Comparison of ENCODE assay signal across 8 mouse cellular contexts in the genomic region with DNA sequence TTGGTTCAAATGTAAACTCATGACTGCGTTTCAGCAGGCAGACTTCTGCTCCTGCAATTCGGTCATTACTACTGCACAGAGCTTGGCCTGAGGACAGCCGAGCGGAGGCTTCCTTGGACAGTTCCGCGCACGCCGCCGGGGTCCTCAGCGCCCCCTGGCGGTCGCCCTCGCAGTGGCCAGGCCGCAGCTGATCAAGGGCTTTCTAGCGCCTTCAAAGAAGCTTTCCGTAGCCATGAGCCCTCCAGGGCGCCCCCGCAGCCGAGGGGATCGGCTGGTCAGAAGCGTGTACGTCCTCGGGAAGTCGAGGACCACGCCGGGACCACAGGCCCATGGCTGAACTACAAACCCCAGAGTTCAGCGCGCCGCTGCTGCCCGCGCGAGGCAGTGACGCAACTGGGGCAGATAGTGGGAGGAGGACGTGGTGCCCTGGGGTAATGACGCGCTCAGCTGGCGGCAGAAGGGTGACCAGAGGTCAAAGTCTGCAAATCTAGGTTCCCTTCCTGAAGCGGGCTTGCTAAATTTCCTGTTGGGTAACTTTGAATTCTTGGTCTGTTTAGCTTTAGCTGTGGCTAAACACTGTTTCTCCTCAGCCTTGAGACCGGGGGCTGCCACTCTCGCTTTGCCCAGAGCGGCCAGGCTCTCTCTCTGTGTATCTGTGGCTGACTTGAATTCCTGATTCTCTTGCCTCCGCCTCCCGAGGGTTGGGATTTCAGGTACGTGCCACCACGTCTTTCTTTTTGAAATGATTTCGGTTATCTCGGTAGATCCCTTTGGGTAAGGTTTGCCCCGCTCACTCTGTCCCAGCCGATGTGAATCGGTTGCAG. TPM values are rescaled to one million over a fixed set of nuclear protein-coding genes. Genes with fewer than 3 reads are reported as not detected.
DNase-seq lines count a peak whose midpoint lies in the region; ATAC-seq lines count a peak whose summit lies in the region.

No protein-coding gene starts in this region.

- peak; percentile 97 for ATAC-seq in hindbrain, embryonic 15.5 days (ENCODE audit: low FRiP score, low read depth)

- peak; percentile 73 for DNase-seq in WW6 (ENCODE audit: low read depth, low spot score)
- DNase-seq in cerebellum, postnatal 36 days: peak; percentile 94 to 96
- peak; percentile 96 to 97 for DNase-seq in frontal cortex, postnatal 36 days (ENCODE audit: low spot score in 2 of 2)
- DNase-seq in left cerebral cortex, adult 11 months (ENCODE audit: low spot score): peak; percentile 94
- DNase-seq in lung, postnatal 36 days: peak; percentile 97
- DNase-seq in retina, embryonic 14.5 days (ENCODE audit: low spot score): peak; percentile 94
- DNase-seq in thymus, postnatal 36 days: peak; percentile 91 to 92

- peak overlapping the region; percentile 96 for H3K27ac ChIP-seq in hindbrain, embryonic 15.5 days (replicated peaks)

- WGBS in hindbrain, embryonic 15.5 days: 2% methylated on average over 50 of the region's 50 CpGs

- peak overlapping the region; percentile 61 for H3K4me3 ChIP-seq in hindbrain, embryonic 15.5 days

- H3K9ac ChIP-seq in hindbrain, embryonic 15.5 days: peak overlapping the region; percentile 67

- 0 out of 2 replicates have a peak, but pooled peaks cover 5% of the 10 kb centered on the region for H3K36me3 ChIP-seq in hindbrain, embryonic 15.5 days

- H3K4me1 ChIP-seq in hindbrain, embryonic 15.5 days (replicated peaks): peaks cover 18% of the 10 kb centered on the region

- no peaks in the 10 kb centered on the region for H3K9me3 ChIP-seq in hindbrain, embryonic 15.5 days

- no peaks in the 10 kb centered on the region for H3K27me3 ChIP-seq in hindbrain, embryonic 15.5 days

- peak overlapping the region; percentile 58 for H3K4me2 ChIP-seq in hindbrain, embryonic 15.5 days

RNA-seq across cellular contexts. Expression of gene Ap5s1, which starts 3.3 kb away (rescaled TPM):
- 33.5 and 33.9 TPM in 2 replicates for polyA plus RNA-seq in hindbrain, embryonic 15.5 days (2015; fragmentation: Nextera tagmentation; extraction: Ambion mirVana)

RNA-seq across cellular contexts. Expression of gene Spef1, which starts 23.1 kb away (rescaled TPM):
- polyA plus RNA-seq in hindbrain, embryonic 15.5 days (2015; fragmentation: Nextera tagmentation; extraction: Ambion mirVana): 10.3 and 10.9 TPM in 2 replicates

RNA-seq across cellular contexts. Expression of gene Cdc25b, which starts 23.4 kb away (rescaled TPM):
- polyA plus RNA-seq in hindbrain, embryonic 15.5 days (2015; fragmentation: Nextera tagmentation; extraction: Ambion mirVana): 29.2 and 30.8 TPM in 2 replicates

RNA-seq across cellular contexts. Expression of gene Mavs, which starts 23.7 kb away (rescaled TPM):
- 7.9 and 8.0 TPM in 2 replicates for polyA plus RNA-seq in hindbrain, embryonic 15.5 days (2015; fragmentation: Nextera tagmentation; extraction: Ambion mirVana)

RNA-seq across cellular contexts. Expression of gene Cenpb, which starts 30.3 kb away (rescaled TPM):
- polyA plus RNA-seq in hindbrain, embryonic 15.5 days (2015; fragmentation: Nextera tagmentation; extraction: Ambion mirVana): 15.2 and 15.5 TPM in 2 replicates

Comparison
In these comparisons a context has a peak if more than half of its experiments do, and no peak if none do; other contexts are left out.
1. Peak in every context shown above with its lines: DNase-seq, ATAC-seq, H3K4me3 ChIP-seq and H3K27ac ChIP-seq.